Mouse (Mus musculus): ENCODE measurements around the gene Fam184a. TPM values are rescaled to one million over a fixed set of nuclear protein-coding genes. Genes with fewer than 3 reads are reported as not detected.

The Fam184a gene
- 2.0 and 3.2 TPM in 2 replicates for total RNA-seq (2014; fragmentation: Nextera tagmentation)
- total RNA-seq (2017) = 4.5 and 14.9 TPM in 2 replicates

DNA sequence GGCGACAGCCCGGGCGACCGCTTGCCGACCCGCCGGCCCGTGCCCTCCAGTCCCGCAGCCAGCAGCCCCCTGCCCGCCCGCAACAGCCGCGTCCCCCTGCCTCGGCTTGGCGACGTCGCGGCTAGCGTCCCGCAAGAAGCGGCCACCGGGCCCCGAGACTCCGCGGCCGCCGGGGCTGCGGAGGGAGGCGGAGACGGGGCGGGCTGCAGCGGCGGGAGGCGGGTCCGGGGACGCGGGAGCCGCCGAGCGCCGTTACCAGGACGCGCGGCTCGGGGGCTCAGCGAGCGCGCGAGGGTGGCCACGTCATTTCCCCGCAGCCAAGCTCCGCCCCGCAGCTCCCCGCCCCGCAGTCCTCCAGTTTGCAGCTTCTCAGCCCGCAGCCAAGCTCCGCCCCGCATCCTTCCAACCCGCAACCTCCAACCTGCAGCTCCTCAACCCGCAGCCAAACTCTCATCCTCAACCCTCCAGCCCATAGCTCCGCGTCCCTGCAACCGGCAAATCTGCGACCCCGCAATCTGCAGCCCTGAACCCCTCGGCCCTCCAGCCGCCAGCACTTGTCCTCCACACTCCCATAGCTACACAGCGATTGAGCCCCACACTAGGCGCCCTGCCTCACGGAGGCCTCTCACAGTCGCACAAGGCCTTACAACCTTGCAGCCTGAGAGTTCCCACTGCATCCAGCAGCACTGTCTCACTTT is at the start of gene Fam184a:
Gene Fam184a (minus strand): TSS at position 169 of the 698 bp plus-strand sequence.
- peak; percentile 68 for ATAC-seq (replicated peaks; ENCODE audit: low FRiP score, low TSS enrichment, poor library complexity, severe bottlenecking)

DNA sequence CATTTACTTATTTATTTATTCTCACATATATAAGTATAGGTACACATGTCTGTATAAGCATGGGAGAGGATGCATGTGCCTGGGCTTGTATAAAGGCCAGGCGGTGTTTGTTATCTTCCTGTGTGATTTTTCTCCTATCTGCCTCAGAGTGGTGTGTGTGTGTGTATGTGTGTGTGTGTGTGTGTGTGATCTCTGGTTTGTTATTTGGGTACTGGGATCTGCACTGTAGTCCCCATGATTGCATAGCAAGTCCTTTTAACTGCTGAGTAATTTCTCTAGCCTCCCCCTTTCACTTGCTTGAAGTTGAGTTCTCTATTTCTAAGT is 45.3 kb upstream of the Fam184a start:
- no peak for ATAC-seq (replicated peaks; ENCODE audit: low FRiP score, low TSS enrichment, poor library complexity, severe bottlenecking)

DNA sequence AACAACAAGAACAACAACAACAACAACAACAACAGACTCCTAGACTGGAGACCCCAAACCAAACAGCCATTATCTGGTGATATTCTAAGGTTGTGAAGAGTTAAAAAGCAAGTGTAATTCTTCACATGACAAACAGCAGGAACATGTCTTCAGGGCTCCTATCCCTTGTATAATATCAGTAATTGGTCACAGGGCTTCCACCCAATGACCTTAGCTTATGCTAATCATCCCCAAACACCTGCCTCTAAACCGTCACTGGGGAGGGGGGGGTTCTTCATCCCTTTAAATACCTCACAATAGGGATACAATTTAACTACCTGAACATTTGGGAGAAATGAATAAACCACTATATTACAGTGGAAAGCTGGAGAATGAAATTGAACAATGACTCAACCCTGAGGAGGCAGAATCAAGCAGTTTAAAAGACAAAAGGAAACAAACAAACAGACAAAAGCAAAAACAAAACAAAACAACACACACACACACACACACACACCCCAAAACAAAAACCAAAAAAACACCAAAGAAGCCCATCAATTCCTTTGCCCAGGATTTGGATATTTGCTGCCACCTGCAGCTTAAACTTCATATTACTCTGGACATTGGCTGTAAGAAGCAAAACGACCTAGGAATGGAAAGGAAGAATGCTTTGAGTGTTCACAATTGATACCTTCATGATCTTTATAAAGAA is 44.8 kb upstream of the Fam184a start:
- peak; percentile 77 for ATAC-seq (replicated peaks; ENCODE audit: low FRiP score, low TSS enrichment, poor library complexity, severe bottlenecking)

DNA sequence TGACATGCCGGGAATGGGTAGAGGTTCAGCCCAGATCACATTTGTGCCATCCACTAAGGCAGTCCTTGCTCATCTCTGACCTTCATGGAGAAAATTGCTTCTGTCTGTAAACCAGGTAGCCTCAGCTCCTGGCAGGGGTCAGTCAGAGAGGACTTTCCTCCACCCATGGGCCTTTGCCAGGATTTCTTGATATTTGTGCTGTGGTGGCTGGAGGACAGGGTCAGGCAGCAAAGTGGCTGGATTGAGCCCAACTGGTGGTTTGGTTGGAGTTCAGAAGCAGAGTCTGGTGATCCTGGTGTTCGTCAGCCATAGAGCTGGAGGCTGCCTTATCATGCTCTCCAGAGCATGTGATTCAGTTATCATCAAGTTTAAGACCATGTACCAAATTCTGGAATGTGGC is 40.4 kb upstream of the Fam184a start:
- no peak for ATAC-seq (replicated peaks; ENCODE audit: low FRiP score, low TSS enrichment, poor library complexity, severe bottlenecking)

DNA sequence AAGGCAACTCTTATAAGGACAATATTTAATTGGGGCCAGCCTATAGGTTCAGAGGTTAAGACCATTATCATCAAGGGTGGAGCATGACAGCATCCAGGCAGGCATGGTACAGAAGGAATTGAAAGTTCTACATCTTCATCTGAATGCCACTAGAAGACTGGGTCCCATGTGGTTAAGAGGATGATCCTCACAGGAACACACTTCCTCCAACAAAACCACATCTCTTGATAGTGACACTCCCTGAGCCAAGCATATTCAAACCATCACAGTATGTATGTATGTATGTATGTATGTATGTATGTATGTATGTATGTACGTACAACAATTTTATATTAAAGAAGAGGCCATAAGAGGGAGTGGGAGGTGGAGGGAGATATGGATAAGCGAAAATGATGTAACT is 25.7 kb upstream of the Fam184a start:
- ATAC-seq (replicated peaks; ENCODE audit: low FRiP score, low TSS enrichment, poor library complexity, severe bottlenecking) = no peak

DNA sequence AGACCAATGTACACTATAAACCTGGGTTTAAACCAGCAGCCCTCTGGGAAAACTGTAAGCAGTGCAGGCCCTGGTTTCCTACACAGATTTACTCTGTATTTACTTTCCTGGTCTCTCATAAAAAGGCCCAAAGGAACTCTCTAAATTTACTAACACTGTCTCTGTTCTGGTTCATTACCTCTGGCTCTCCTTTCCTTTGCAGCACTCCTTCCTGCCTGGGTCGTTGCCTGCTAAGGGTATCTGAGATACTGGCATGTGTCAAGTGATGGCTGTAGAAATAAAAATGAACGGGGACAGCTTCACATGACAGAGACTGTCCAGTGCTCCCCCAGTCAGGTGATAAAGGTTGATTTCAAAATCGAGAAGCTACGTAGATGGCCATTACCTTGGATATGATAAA is 21.8 kb upstream of the Fam184a start:
- no peak for ATAC-seq (replicated peaks; ENCODE audit: low FRiP score, low TSS enrichment, poor library complexity, severe bottlenecking)

DNA sequence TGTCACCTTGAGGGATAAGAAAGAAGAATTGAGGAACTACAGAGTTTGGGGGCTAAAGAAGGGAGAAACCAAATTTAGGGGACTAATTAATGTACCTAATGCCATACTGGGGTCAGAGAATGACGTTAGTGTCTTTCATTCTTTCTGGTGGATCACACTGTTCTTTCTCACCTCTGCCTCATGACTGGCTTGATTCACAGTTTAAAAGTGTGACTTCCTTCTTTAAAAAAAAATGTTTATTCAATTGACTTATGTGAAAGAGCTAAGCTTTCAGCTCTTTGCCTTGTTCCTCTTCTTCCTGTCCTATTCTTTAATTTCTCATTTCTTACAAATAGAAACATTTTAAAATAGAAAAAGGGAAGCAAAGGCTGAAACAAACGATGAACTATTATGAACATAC is 20.6 kb upstream of the Fam184a start:
- no peak for ATAC-seq (replicated peaks; ENCODE audit: low FRiP score, low TSS enrichment, poor library complexity, severe bottlenecking)

DNA sequence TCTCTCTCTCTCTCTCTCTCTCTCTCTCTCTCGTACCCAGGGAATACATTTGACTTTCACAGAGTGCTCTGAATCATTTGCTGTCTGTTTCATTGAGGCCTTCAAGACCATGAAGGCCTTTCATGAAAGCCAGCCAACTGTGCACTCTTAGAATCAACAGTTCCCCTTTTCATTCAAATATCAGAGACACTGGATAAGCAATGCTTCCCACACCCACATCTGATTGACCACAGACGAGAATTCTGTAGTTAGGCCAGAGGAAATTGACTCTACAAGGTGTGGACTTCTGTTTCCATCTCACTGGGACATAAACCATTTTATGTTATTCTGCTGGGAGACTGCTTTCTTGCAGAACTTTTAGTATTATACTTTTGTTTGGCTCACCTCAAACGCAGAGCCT is 17.8 kb upstream of the Fam184a start:
- ATAC-seq (replicated peaks; ENCODE audit: low FRiP score, low TSS enrichment, poor library complexity, severe bottlenecking) = no peak

DNA sequence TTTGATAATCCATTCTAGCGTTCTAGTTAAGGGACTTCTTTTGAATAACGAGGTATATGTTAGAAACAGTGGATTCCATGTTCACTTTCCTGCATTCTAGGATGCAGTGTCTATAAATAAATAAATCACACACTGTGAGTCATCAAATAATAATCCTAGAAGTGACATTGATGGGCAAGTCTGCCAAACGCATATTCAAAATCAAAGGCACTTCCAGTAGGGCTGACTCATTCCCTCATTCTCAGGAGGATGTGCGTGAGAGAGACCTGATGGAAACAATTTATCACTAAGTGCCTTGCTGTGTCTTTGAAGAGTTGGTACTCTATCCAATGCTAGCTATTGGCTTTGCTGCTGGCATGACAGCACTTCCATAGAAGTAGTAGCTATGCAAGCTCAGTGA is 14.5 kb upstream of the Fam184a start:
- ATAC-seq (replicated peaks; ENCODE audit: low FRiP score, low TSS enrichment, poor library complexity, severe bottlenecking) = no peak

DNA sequence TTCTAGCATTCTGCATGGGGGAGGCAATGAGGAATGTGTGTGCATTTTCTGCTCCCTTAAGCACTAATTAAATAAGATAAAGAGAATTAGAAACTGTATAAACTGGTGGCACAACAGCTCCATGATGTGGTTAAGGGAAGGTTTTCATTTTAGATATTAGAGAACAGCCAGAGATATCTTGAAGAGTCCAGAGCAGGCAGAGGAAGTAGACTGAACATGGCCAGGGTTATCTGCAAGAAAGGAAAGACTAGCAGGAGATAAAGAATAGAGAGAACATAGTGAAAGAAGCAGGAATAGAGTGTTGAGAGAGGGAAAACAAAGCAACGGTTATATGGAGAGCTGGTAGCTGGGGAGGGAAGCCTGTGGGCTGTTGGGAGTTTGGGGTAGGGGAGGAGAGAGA is 1.8 kb upstream of the Fam184a start:
- peak; percentile 56 for ATAC-seq (replicated peaks; ENCODE audit: low FRiP score, low TSS enrichment, poor library complexity, severe bottlenecking)

DNA sequence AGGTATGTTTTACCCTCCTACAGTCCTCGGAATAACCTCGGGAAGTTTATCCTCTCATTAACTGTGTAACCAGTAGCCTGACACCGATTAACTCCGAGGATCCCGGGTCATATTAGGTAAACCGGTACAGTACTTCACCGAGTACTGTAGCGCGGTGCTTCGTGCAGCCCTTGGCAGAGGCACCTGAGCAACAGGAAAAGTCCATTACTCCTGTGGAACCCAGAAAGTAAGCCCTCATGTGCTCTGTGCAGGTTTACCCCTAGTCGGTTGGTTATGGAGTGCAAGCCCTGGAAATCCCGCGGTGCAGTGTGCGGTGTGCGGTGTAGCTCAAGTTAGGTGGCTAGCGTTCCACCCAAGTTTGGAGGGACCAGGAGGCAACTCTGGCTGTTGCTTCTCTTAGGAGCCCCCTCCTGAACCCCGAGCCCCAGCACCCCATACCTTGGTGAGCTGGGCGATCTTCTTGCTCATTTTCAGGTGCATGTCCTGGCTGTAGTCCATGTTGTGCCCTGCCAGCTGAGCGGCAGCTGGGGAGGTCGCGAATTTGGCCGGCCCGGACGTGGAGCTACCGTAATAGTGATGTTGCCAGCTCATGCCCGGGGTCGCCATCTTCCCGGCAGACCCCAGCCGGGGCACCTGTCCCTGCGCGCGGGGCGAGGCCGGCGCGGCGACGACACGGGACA is 508 bp downstream of the Fam184a start:
- ATAC-seq (replicated peaks; ENCODE audit: low FRiP score, low TSS enrichment, poor library complexity, severe bottlenecking) = peak; percentile 27; the same call in 1 of the 2 replicates

DNA sequence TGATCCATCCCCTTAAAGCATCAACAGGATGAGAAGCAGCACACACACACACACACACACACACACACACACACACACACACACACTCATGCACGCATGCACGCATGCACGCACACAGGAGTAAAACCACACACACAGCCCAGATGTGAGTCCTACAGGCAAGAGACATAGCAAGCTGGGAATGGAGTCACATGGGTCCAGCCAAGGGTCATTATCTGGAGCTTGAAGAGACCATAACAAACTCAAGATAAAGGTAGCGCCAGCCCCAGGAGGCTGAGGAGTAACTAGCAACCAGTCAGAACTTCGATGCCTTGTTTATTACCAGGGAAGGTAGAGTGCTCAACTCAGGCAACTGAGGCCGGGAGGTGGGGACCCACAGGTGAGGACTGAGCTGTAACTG is 4.9 kb downstream of the Fam184a start:
- no peak for ATAC-seq (replicated peaks; ENCODE audit: low FRiP score, low TSS enrichment, poor library complexity, severe bottlenecking)

DNA sequence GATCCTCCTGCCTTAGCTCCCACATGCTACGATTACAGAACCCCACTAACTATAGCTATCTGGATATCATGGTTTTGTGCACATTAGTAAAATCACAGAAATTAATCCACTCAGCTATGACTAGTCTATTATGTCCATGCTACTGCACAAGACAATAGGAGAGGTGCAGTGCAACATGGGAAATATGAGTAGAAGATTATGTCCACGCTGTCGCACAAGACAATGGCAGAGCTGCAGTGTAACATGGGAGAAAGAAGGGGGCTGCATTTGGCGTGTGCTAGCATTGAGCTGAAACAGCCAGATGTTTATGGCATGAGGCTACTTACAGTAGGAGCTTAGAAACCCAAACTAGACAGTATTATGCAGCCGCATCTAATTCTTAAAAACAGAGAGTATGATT is 8.0 kb downstream of the Fam184a start:
- no peak for ATAC-seq (replicated peaks; ENCODE audit: low FRiP score, low TSS enrichment, poor library complexity, severe bottlenecking)

DNA sequence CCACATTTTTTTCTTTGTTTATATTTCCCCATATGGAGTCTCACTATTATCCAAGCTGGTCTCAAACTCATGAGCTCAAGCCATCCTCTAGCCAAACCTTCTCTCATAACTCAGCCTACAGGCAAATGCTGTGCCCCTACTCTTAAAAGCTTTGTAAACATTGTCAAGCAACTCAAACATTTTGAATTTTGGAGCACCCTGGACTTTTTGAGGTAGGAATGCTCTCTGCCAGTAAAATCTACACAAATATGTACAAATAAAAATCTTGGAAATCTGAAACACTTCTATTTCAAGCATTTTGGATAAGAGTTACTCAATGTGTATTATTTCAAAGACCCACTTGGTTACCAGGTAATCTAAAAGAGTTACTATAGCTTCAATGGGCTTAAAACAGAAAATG is 10.9 kb downstream of the Fam184a start:
- ATAC-seq (replicated peaks; ENCODE audit: low FRiP score, low TSS enrichment, poor library complexity, severe bottlenecking) = no peak

DNA sequence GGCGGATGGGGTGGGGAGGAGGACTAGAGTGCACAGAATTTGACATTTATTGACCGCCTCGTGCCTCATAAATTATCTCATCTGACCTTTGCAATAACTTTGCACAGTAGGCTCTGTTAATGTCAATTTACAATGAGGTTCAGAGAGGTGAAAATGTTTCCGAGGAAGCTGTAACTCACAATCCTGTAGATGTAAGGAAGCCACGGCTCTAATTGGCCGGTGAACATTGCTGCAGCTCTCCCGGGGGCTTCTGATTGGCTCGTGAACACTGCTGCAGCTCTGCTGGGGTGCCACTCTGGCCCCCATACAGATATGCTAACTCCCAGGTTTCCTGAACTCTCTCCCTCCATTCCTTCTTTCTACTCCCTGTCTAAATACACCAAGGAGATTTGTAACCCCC is 12.1 kb downstream of the Fam184a start:
- ATAC-seq (replicated peaks; ENCODE audit: low FRiP score, low TSS enrichment, poor library complexity, severe bottlenecking) = no peak

DNA sequence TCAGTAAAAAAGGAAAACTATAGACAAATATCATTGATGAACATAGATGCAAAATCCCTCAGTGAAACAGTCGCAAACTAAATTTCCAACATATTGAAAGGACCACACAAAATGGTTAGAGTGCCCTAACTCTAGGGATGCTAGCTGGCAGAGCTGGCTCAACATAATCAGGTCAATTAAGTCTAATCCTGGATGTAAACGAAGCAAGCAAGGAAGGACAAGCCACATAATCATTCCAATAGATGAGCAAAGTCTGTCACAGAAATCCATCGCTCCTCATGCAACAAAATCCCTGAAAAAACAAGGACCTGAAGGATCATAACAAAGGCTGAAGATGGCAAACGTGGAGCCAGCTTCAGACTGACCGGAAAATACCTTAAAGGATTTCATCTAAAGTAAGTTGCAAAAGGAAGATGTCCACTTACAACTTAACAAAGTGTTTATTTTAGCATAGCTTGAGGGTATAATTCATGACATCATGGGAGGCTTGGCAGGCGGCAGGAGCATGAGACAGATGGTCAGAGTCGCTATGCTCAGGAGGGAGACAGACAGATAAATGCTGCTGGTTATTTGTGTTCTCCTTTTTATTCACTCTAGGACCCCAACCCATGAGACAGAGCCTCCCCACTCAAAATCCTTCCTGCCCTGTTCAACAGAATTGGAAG is 15.6 kb downstream of the Fam184a start:
- ATAC-seq (replicated peaks; ENCODE audit: low FRiP score, low TSS enrichment, poor library complexity, severe bottlenecking) = no peak

DNA sequence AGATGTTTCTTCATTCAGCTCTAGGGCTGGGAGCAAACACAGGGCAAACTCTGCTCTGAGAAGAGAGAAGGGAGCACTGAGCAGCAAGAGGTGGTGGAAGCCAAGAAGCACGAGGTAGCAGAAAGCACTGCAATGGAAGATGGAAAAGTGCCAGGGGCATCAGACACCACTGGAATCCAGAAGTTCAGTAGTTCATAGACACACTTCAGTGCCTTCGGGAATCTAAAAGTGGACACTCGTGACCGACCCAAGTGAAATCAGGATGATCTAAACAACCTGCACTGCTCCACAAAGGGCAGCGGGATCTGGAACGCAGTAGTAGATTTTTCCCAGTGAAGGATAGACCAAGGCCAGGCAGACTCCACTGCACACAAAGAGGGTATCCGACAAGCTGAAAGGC is 18.6 kb downstream of the Fam184a start:
- ATAC-seq (replicated peaks; ENCODE audit: low FRiP score, low TSS enrichment, poor library complexity, severe bottlenecking) = no peak

DNA sequence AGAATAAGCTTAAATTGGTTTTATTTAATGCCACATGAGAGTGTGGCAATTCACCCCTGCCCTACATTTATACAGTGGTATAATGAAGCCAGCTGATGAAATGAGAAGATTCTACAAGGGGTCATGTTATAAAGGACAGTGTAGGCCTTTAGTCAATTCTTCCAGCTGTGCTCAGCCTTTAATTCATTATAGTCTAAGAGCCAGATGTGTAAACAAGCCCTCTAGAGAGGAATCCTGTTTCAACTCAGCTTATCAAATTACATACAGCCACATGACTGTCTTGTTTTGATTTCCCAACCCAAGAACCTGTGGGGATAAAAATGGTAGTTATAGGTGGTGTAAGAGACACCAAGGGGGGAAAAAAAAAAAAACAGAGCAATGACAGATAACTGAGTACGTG is 22.0 kb downstream of the Fam184a start:
- ATAC-seq (replicated peaks; ENCODE audit: low FRiP score, low TSS enrichment, poor library complexity, severe bottlenecking) = no peak

DNA sequence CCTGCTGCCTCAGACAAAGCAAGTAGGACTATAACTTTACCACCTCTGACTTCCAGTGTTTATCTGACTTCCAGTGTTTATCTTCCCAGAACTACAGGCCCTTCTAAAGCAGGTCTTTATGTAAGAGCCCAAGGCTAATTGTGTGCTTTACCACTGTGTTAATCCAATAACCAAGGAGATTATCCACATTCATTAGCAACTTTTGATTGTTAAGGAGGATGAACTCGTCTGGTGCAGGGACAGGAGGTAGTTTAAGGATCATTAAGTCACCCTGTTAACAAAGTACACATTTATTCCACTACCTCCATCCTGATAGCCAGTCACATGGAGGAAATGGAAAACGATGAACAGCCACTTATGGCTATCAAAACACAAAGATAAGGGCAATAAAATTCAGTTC is 25.6 kb downstream of the Fam184a start:
- ATAC-seq (replicated peaks; ENCODE audit: low FRiP score, low TSS enrichment, poor library complexity, severe bottlenecking) = no peak

DNA sequence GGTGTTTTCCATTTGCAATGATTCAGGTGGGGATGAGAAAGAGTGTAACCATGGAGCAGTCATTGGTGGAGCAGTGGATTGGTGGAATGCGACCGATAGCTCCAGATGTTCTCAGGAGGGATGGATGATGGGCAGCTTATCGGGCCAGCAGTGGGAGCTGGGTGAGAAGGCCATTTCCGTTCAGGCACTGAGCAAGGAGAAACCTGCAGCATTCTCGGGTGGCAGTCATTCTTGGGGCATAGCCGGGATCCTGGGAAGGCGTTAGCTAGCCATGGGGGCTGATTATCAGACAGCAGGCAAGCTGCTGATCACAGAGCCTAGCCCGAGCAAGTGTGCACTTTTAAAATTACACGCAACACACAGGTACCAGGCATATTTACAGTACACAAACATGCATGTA is 46.4 kb downstream of the Fam184a start:
- no peak for ATAC-seq (replicated peaks; ENCODE audit: low FRiP score, low TSS enrichment, poor library complexity, severe bottlenecking)

Measured in megakaryocyte-erythroid progenitor cell, adult 5-6 weeks (primary cell).